Mouse (Mus musculus) left cerebral cortex, adult 2 months (tissue): ENCODE measurements around the gene Bicdl1. TPM values are rescaled to one million over a fixed set of nuclear protein-coding genes. Genes with fewer than 3 reads are reported as not detected.
"Not testable (repeated sequence)": the region's sequence is repeated elsewhere in the genome, so short reads cannot be mapped to it uniquely, and the experiment has no call there.

Source experiments
- DNase-seq, 2 experiments: peaks; one replicate each; pipeline ENCODE4 v3.0.0; 2021 to 2022; ENCODE audit warnings: low spot score in 2 of 2, mixed read lengths in 1 of 2; ENCODE audit errors: extremely low spot score in 1 of 2
- H3K27ac ChIP-seq: fragments of 200-600 bp; 2 replicates; pipeline ENCODE4 v1.8.1; 2022
- H3K4me3 ChIP-seq: fragments of 200-600 bp; 2 replicates; pipeline ENCODE4 v1.8.1; 2022
- CTCF ChIP-seq: fragments of 200-600 bp; IDR thresholded peaks from 2 replicates; pipeline ENCODE4 v1.8.1; 2022; ENCODE audit warnings: antibody characterized with exemption, mild to moderate bottlenecking, moderate library complexity
- intact Hi-C: fragments of 180-260 bp; cut with DNase I; formaldehyde crosslinking; loops from one replicate; pipeline ENCODE4 v1.15.1; 2025
- total RNA-seq, 2 experiments: library from RNA; stranded (reverse); gene quantifications; 2 replicates each; pipeline ENCODE4 v1.2.3; 2021

Bicdl1 gene
- total RNA-seq, 2 experiments from 2014 or later: 164 to 172 TPM

GRCm38 (mm10) chr5:115752883-115753282 lies 21.5 kb upstream of the Bicdl1 start:
- no peak for DNase-seq
- intact Hi-C loops: no loop called here

GRCm38 (mm10) chr5:115751916-115752315 lies 20.5 kb upstream of the Bicdl1 start:
- H3K4me3 ChIP-seq, H3K27ac ChIP-seq, intact Hi-C loops, DNase-seq: not testable (repeated sequence)

More at GRCm38 (mm10) chr5:115752883-115753282, 21.5 kb upstream of the Bicdl1 start:
- H3K27ac ChIP-seq: no peak overlapping the region
- no peak for TF ChIP-seq CTCF
- H3K4me3 ChIP-seq: no peak overlapping the region

DNA sequence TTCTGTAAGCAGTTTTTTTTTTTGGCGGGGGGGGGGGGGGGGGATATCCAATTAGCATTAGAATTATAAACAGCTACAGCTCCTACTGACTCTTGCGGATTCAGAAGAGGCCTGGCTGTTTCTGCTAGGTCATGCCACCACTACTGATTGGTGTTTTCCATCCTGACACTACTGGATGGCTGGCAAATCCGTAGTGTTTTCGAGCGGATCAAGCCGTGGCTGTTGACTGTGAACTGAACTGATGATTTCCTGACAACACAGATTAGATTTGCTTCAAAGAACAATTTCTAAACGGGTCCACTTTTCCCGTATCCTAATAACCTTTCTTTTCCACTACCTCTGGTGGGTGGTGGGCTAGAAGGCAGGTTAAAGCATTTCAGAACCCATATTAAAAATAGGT lies 16.9 kb upstream of the Bicdl1 start:
- no peak for TF ChIP-seq CTCF
- no peak for DNase-seq
- intact Hi-C loops: no loop called here
- Histone ChIP-seq H3K4me3 (no peak overlapping the region), H3K27ac (no peak overlapping the region)

DNA sequence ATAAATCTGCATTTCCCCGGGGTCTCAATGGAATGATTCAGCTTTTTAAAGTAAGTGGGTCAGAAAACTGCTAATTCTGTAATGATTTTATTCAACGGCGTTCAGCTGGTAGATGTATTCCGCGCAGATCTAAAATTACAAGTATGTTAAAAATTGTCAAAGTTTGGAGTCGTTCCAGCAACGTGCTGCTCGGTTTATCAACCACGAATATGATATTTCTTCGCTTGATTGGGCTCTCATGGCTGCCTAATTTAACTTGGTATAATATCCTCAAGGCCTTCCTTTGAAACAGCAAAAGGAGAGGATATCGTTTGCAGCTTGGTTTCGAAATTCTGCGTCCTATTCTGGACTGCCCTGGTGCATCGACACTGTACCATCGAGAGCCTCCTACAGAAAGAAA lies 13.9 kb upstream of the Bicdl1 start:
- no peak for DNase-seq
- peak overlapping the region; percentile 83 for H3K27ac ChIP-seq
- TF ChIP-seq CTCF: no peak

DNA sequence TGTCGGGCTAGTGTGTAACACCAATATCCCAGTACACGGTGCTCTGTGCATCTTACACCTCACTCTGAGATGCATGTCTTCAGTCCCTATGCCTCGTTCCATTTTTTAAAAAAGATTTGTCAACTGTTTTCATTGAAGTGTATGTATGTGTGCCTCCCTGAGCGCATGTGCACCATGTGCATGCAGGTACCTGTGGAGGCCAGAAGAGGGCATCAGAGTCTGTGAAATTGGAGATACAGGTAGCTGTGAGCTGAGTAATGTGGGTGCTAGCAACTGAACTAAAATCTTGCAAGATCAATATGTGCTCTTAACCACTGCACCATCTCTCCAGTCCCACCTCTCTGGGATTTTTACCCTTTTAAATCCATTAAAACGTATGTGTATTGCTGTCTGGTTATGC lies 6.6 kb upstream of the Bicdl1 start:
- no peak for DNase-seq
- no peak overlapping the region for H3K27ac ChIP-seq
- TF ChIP-seq CTCF: no peak; the same call in 1 of the 2 replicates
- intact Hi-C loops: no loop called here
- no peak overlapping the region for H3K4me3 ChIP-seq

More for the DNA sequence above, 13.9 kb upstream of the Bicdl1 start:
- intact Hi-C loops: no loop called here
- H3K4me3 ChIP-seq: no peak overlapping the region

GRCm38 (mm10) chr5:115734570-115734969 lies 3.1 kb upstream of the Bicdl1 start:
- intact Hi-C loops: loop anchor here (5.0 kb wide), 1 partner anchor 188 kb away; no protein-coding TSS in a partner anchor
- H3K27ac ChIP-seq: no peak overlapping the region
- no peak for DNase-seq
- TF ChIP-seq CTCF: no peak
- no peak overlapping the region for H3K4me3 ChIP-seq

GRCm38 (mm10) chr5:115732849-115733216 lies 1.4 kb upstream of the Bicdl1 start:
- Histone ChIP-seq H3K4me3 (peak overlapping the region; percentile 67), H3K27ac (peak overlapping the region; percentile 92)
- intact Hi-C loops: loop anchor here (2.0 to 5.0 kb wide), 2 partner anchors 176 to 189 kb away; no protein-coding TSS in a partner anchor
- DNase-seq: no peak
- TF ChIP-seq CTCF: peak; percentile 52

- TF ChIP-seq CTCF: no peak
- DNase-seq: peak; percentile 97
Observed at GRCm38 (mm10) chr5:115732176-115732848, 891 bp upstream of the Bicdl1 start.

DNA sequence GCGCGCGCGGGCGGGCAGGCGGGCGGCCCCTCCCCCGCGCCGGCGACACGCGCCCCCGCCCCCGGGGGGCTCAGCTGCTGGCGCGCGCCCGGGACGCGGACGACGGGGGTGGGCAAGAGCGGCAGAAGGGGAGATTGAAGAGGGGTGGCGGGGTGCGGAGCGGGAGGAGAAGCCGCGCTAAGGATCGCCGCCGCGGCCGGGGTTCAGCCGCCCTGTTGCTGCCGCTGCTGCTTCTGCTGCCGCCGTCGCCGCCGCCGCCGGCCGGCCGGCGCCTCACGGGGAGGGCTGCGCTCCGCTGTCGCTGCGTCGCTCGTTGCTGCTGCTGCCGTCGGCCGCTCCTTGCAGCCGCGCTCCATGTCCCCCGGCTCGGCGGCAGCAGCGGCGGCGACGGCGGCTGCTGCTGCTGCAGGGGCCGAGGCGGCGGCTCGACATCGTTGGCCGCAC lies 333 bp upstream of the Bicdl1 start:
- intact Hi-C loops: loop anchor here (2.0 to 5.0 kb wide), 3 partner anchors 79 to 191 kb away; no protein-coding TSS in a partner anchor
- H3K4me3 ChIP-seq: peak overlapping the region; percentile 67
- DNase-seq: peak; percentile 25 to 37
- TF ChIP-seq CTCF: no peak
- peak overlapping the region; percentile 80 for H3K27ac ChIP-seq

More at GRCm38 (mm10) chr5:115732176-115732848, 891 bp upstream of the Bicdl1 start:
- peak overlapping the region; percentile 67 for H3K4me3 ChIP-seq
- H3K27ac ChIP-seq: peak overlapping the region; percentile 92
- intact Hi-C loops: loop anchor here (2.0 to 5.0 kb wide), 2 partner anchors 176 to 190 kb away; no protein-coding TSS in a partner anchor

DNA sequence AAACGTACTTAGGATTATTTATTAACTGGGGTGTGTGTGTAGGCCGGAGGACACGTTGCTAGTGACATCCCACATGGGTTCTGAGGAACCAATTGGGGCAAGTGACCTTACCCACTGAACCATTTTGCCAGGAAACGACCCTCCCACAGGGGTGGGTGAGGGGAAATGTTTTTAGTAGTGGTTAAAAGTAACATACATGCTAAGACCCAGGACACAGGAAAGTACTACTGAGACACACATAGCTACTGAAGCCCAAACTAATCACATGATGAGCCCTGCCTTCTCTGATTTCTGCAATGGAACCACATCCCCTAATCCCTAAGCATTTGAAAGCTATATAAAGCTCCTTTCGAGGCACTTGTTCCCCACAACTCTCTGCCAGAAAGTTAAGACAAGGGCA lies 1.1 kb downstream of the Bicdl1 start:
- DNase-seq: no peak
- intact Hi-C loops: loop anchor here (2.0 to 5.0 kb wide), 2 partner anchors 78 to 192 kb away; no protein-coding TSS in a partner anchor
- Histone ChIP-seq H3K27ac (peak overlapping the region; percentile 87; the same call in 1 of the 2 replicates), H3K4me3 (peak overlapping the region; percentile 90)
- TF ChIP-seq CTCF: no peak

- TF ChIP-seq CTCF: no peak
- DNase-seq: no peak
- intact Hi-C loops: loop anchor here (10.0 kb wide), 1 partner anchor 152 kb away; no protein-coding TSS in a partner anchor
- Histone ChIP-seq H3K27ac (no peak overlapping the region), H3K4me3 (no peak overlapping the region)
Observed at GRCm38 (mm10) chr5:115726581-115726980, 4.8 kb downstream of the Bicdl1 start.

DNA sequence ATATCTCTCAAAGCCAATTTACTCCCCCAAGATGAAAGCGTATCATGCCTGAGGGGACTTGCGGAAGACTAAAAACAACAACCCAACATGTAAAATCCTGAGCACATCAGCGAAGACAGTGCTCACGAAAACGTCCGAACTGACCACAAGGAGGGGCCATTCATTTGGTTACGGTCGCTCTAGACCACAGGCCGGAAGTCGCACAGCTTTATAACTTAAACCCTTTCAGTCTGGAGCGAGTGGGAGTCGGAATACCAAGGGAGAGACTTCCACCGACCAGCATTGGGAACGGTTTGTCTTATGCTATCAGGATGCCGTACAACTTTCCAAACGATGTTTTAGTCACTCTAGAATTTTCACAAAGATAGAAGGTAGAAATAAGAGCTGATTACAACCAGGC lies 5.4 kb downstream of the Bicdl1 start:
- Histone ChIP-seq H3K4me3 (no peak overlapping the region), H3K27ac (no peak overlapping the region)
- no peak for TF ChIP-seq CTCF
- no peak for DNase-seq
- intact Hi-C loops: loop anchor here (10.0 kb wide), 1 partner anchor 151 kb away; no protein-coding TSS in a partner anchor

GRCm38 (mm10) chr5:115724422-115724821 lies 7.0 kb downstream of the Bicdl1 start:
- no peak overlapping the region for H3K27ac ChIP-seq
- peak in 1 of 2 experiments; percentile 33 for DNase-seq
- no peak overlapping the region for H3K4me3 ChIP-seq
- no peak for TF ChIP-seq CTCF
- intact Hi-C loops: loop anchor here (10.0 kb wide), 1 partner anchor 150 kb away; no protein-coding TSS in a partner anchor
